Mouse (Mus musculus) liver, postnatal 0 days (tissue): Measurements from ENCODE around the gene Kcnc2.

Experiments
- CTCF ChIP-seq: sonication (generic); IDR thresholded peaks from 2 replicates; pipeline ENCODE4 v1.5.1; 2016; ENCODE audit warnings: antibody characterized with exemption, low read depth
- EP300 ChIP-seq: IDR thresholded peaks from 2 replicates; pipeline ENCODE4 v1.6.1; 2016; ENCODE audit warnings: antibody characterized with exemption, low read depth, mild to moderate bottlenecking

DNA sequence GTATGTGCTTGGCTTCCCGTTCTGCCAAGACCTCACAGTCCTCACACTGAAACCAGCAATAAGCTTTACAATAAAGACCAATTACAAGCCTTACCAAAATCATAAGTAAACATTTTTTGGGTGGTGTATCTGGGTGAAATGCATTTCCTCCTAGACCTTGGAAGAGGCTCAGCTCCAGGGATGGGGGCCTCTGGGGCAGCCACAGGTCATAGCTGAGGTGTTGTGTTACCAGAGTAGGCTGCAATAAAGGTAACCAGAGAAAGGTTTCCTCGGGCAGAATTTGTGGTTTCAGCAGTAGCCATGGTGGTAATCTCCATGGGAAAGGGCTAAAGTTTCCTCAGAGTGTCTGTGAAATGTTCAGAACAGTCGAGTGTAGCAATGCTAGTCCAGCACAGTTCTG, 97.4 kb downstream of the Kcnc2 start:
- TF ChIP-seq CTCF: no peak
- TF ChIP-seq EP300: no peak
